Mouse (Mus musculus) kidney, adult 2 months (tissue): ENCODE data around the gene Itih1.

Experiments used
- CTCF ChIP-seq: fragments of 200-500 bp; conservative IDR thresholded peaks from 2 replicates; pipeline ENCODE4 v1.5.1; 2011; ENCODE audit warnings: low read depth, mild to moderate bottlenecking, control low read depth, low read length, moderate library complexity, mixed read lengths; ENCODE audit not compliant: insufficient read depth, insufficient read length
- POLR2A ChIP-seq: fragments of 200-500 bp; IDR thresholded peaks from one replicate; pipeline ENCODE4 v1.6.1; 2011; ENCODE audit warnings: low read depth, low read length, control low read depth

DNA sequence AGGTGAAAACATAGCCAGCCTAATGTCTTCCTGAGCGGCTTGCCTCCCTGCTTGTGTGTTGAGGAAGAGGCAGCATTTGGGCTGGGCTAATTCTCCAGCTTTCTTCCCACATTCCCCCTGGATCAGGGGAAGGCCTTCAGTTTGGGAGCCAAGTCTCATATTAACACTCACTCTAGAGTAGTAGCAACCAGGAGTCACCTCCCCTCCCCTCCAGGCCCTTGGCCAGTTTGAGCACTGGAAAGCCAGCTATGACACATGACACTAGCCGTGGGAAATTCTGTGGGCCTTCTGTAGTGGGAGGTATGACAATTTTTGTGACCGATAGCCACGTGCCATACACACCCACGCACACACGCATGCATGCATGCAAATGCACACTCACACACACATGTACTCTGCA is 37.1 kb downstream of the Itih1 start:
- TF ChIP-seq CTCF (no peak), POLR2A (no peak)
